Mouse (Mus musculus) midbrain, embryonic 10.5 days (tissue): ENCODE measurements around the gene Sult2a6. TPM values are rescaled to one million over a fixed set of nuclear protein-coding genes. Genes with fewer than 3 reads are reported as not detected.

Source experiments
- DNase-seq: peaks from one replicate; pipeline ENCODE4 v3.0.0-alpha.2; 2017; ENCODE audit warnings: low spot score
- H3K27ac ChIP-seq: fragments of 300-500 bp; sonication (generic); replicated peaks from 2 replicates; pipeline ENCODE4 v1.5.1; 2016; ENCODE audit warnings: mild to moderate bottlenecking
- H3K27me3 ChIP-seq: fragments of 300-500 bp; sonication (generic); 2 replicates; pipeline ENCODE4 v1.6.1; 2016; ENCODE audit warnings: low read depth, mild to moderate bottlenecking; ENCODE audit not compliant: poor library complexity, severe bottlenecking
- H3K36me3 ChIP-seq: fragments of 300-500 bp; sonication (generic); 2 replicates; pipeline ENCODE4 v1.6.1; 2016; ENCODE audit warnings: mild to moderate bottlenecking, moderate library complexity
- H3K4me1 ChIP-seq: fragments of 300-500 bp; sonication (generic); 2 replicates; pipeline ENCODE4 v1.6.1; 2016
- H3K4me3 ChIP-seq: fragments of 300-500 bp; sonication (generic); 2 replicates; pipeline ENCODE4 v1.5.1; 2016; ENCODE audit warnings: mild to moderate bottlenecking, moderate library complexity
- H3K9me3 ChIP-seq: fragments of 300-500 bp; sonication (generic); replicated peaks from 2 replicates; pipeline ENCODE4 v1.6.1; 2016; ENCODE audit warnings: mild to moderate bottlenecking
- WGBS: fragments of 180-500 bp; shearing (Covaris S2); methylation state at CpG from one replicate; pipeline ENCODE4 v1.1.7; 2016; 5-methylcytosine and 5-hydroxymethylcytosine counted together
- polyA plus RNA-seq: library from polyadenylated mRNA; unstranded; fragments of >200 nt; fragmentation: Nextera tagmentation; extraction: Ambion mirVana; gene quantifications from 2 replicates; pipeline ENCODE4 v1.2.1, GENCODE M21; 2016

Gene Sult2a6
- not detected in 2 replicates for polyA plus RNA-seq

DNA sequence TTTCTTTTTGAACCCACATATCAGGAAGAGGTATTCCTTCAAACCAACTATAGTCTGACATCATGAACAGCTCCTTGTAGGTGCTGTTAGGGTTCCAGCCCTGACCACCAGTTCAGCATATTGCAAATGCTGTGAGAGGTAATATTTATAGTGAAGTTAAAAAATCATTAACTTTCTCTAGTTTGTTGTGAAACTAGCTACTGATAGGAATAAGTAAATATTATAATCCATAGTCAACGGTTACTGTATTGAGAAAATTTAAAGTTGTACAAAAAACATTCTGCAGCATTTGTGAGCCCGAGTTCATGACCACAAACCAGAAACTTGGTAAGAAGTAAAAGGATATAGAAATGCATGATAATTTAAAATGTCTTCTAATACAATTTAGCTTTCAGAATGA lies at the start of gene Sult2a6:
Sult2a6 (minus strand) TSS at position 101 of the 400 bp plus-strand sequence.
- 79% methylated on average over 2 of the region's 2 CpGs for WGBS
- DNase-seq: no peak
- Histone ChIP-seq H3K27me3 (no peaks in the 10 kb centered on the region), H3K4me1 (no peaks in the 10 kb centered on the region), H3K9me3 (peaks cover 5% of the 10 kb centered on the region; the same call in 1 of the 2 replicates), H3K4me3 (no peak within 1 kb of the TSS), H3K27ac (no peak within 1 kb of the TSS), H3K36me3 (no peaks in the 10 kb centered on the region)

DNA sequence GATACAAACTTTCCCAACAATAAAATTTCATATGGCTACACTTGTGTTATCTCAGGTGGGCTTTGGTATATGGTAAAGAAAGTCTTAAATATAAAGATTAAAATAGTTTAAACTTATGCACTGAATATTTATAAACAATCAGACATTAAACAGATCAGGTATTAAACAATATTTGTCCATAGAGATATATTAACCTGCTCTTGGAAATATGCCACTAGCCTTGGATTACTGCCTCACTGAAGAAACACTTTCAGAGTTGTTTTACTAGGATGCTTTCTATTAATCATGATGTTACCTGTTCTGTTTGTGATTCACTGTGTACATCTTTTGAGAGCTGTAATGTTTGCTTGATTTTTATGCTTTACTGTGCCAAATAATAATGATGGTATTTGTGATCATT lies 39.4 kb downstream of the Sult2a6 start:
- H3K9me3 ChIP-seq: peaks cover 22% of the 10 kb centered on the region; the same call in 1 of the 2 replicates
- no peak overlapping the region for H3K27ac ChIP-seq
- H3K4me3 ChIP-seq: no peak overlapping the region
- DNase-seq: no peak
- no peaks in the 10 kb centered on the region for H3K4me1 ChIP-seq
- H3K27me3 ChIP-seq: no peaks in the 10 kb centered on the region
- H3K36me3 ChIP-seq: no peaks in the 10 kb centered on the region

DNA sequence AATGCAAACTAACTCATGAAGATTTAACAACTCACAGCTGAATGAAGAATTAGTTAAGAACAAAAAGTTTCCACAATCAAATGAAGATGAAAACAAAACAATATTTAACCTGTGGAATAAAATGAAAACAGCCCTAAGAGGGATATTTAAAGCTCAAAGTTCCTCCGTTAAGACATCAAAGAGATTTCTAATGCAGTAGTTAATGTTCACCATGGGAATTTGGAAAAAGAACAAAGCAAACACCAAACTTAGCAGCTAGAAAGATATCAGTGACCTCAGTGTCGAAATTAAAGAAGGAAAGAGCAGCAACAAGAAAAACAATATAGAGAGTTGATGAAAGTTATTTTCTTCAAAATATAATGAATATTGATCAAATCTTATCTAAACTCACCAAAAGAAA lies 51.3 kb downstream of the Sult2a6 start:
- Histone ChIP-seq H3K4me3 (no peak overlapping the region), H3K9me3 (peaks cover 8% of the 10 kb centered on the region; the same call in 1 of the 2 replicates), H3K27ac (no peak overlapping the region), H3K4me1 (no peaks in the 10 kb centered on the region), H3K36me3 (no peaks in the 10 kb centered on the region), H3K27me3 (no peaks in the 10 kb centered on the region)
- WGBS: 85% methylated on average over 2 of the region's 2 CpGs
- DNase-seq: no peak

DNA sequence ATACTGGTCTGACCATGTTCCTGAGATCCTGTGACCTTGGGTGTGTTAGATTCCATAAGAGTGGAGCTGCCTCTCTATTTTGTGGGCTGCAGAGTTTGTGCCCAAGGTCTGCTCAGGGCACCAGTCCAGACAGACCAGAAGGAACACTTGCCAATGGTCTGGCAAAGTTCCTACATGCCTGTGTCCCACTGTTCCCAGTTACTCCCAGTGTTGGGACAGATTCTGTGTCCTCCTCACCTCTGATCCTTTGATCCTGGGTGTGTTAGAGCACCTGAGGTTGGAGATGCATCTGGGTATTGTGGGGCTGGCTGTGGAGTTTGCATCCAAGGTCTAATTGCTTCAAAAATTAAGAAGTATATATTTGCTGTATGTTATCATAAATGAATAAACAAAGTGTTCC lies 52.2 kb downstream of the Sult2a6 start:
- Histone ChIP-seq H3K4me3 (no peak overlapping the region), H3K27ac (no peak overlapping the region), H3K9me3 (peaks cover 5% of the 10 kb centered on the region; the same call in 1 of the 2 replicates), H3K36me3 (no peaks in the 10 kb centered on the region), H3K27me3 (no peaks in the 10 kb centered on the region), H3K4me1 (no peaks in the 10 kb centered on the region)
- no peak for DNase-seq

Other genes with a start within 250 kb of the Sult2a6 start
- not detected in 2 replicates for gene Sult2a3, start 131.8 kb downstream of the Sult2a6 start, polyA plus RNA-seq
- gene Obox8, start 78.7 kb upstream of the Sult2a6 start, polyA plus RNA-seq: not detected in 2 replicates
- not detected in 2 replicates for gene Sult2a8, start 191.9 kb upstream of the Sult2a6 start, polyA plus RNA-seq
- not detected in 2 replicates for gene Sult2a7, start 239.4 kb upstream of the Sult2a6 start, polyA plus RNA-seq